Mouse (Mus musculus) heart, adult 2 months (tissue): ENCODE data around the gene Dera. TPM values are rescaled to one million over a fixed set of nuclear protein-coding genes. Genes with fewer than 3 reads are reported as not detected.

Source experiments
- DNase-seq, 2 experiments: peaks; one replicate each; pipeline ENCODE4 v3.0.0; 2021
- H3K27ac ChIP-seq: fragments of 200-600 bp; 2 replicates; pipeline ENCODE4 v1.8.1; 2022
- H3K27me3 ChIP-seq: fragments of 200-500 bp; 2 replicates; pipeline ENCODE4 v1.6.1; 2012; ENCODE audit warnings: mild to moderate bottlenecking, low read length, inconsistent platforms, mixed read lengths; ENCODE audit not compliant: control insufficient read depth, insufficient read depth
- H3K36me3 ChIP-seq: fragments of 200-500 bp; 2 replicates; pipeline ENCODE4 v1.6.1; 2012; ENCODE audit warnings: low read length, inconsistent platforms; ENCODE audit not compliant: control insufficient read depth, insufficient read depth
- H3K4me1 ChIP-seq: fragments of 200-500 bp; 2 replicates; pipeline ENCODE4 v1.6.1; 2011; ENCODE audit warnings: low read length; ENCODE audit not compliant: control insufficient read depth, insufficient read depth
- H3K4me3 ChIP-seq: fragments of 200-600 bp; 2 replicates; pipeline ENCODE4 v1.8.1; 2022
- H3K79me2 ChIP-seq: fragments of 200-500 bp; replicated peaks from 2 replicates; pipeline ENCODE4 v1.6.1; 2012; ENCODE audit warnings: mild to moderate bottlenecking, inconsistent platforms, low read length, moderate library complexity, mixed read lengths; ENCODE audit not compliant: control insufficient read depth, insufficient read depth
- H3K9ac ChIP-seq: fragments of 200-500 bp; 2 replicates; pipeline ENCODE4 v1.6.1; 2012; ENCODE audit warnings: low read depth, mild to moderate bottlenecking, control low read depth, inconsistent platforms, low read length, mixed read lengths
- CTCF ChIP-seq: fragments of 200-600 bp; IDR thresholded peaks from 2 replicates; pipeline ENCODE4 v1.8.1; 2022; ENCODE audit warnings: antibody characterized with exemption, mild to moderate bottlenecking, moderate library complexity
- EP300 ChIP-seq: fragments of 200-500 bp; IDR thresholded peaks from 2 replicates; pipeline ENCODE4 v1.6.1; 2011; ENCODE audit warnings: low read depth, low read length, control low read depth; ENCODE audit not compliant: insufficient read depth
- POLR2A ChIP-seq: fragments of 200-500 bp; IDR thresholded peaks from 2 replicates; pipeline ENCODE4 v1.6.1; 2011; ENCODE audit warnings: mild to moderate bottlenecking, low read depth, low read length, control low read depth; ENCODE audit not compliant: insufficient read depth
- WGBS: fragments of 180-500 bp; shearing (Covaris S2); methylation state at CpG from one replicate; pipeline ENCODE4 v1.1.7; 2018; 5-methylcytosine and 5-hydroxymethylcytosine counted together
- intact Hi-C: fragments of 180-260 bp; cut with DNase I; formaldehyde crosslinking; loops from one replicate; pipeline ENCODE4 v1.15.1; 2025
- polyA plus RNA-seq: library from polyadenylated mRNA; depleted of rRNA; stranded (reverse); fragments of >200 nt; gene quantifications from 2 replicates; pipeline ENCODE4 v1.2.3, GENCODE M21; 2012
- total RNA-seq, 2 experiments: library from RNA; stranded (reverse); gene quantifications; 2 replicates each; pipeline ENCODE4 v1.2.3; 2021

Gene Dera
- total and polyA plus RNA-seq, 3 experiments, result 3.0 to 4.6 (median 4.1) TPM

DNA sequence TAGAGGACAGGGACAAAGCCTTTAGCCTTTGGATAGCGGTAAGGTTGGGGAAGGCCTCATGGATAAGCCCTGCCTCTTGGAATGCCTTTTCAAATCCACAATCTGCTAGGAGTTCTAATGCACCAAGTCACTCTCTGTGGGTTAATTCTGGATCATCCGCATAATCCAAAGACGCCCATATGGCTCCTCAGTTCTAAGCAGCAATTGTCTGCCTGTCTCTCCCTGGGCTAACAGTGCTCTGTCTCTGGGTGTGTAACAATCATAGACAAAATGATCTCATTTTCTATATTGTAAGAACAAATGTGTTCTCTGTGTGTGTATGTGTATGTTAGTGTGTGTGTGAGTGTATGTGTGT, 41.1 kb upstream of the Dera start:
- H3K9ac ChIP-seq, result no peak overlapping the region
- peaks cover 1% of the 10 kb centered on the region for H3K4me1 ChIP-seq
- no peaks in the 10 kb centered on the region for H3K79me2 ChIP-seq
- TF ChIP-seq EP300 (no peak), POLR2A (no peak), CTCF (no peak)
- intact Hi-C loops, result no loop called here
- H3K36me3 ChIP-seq, result no peaks in the 10 kb centered on the region
- no peak overlapping the region for H3K4me3 ChIP-seq
- no peaks in the 10 kb centered on the region for H3K27me3 ChIP-seq
- no peak for DNase-seq
- no peak overlapping the region; the same call in 1 of the 2 replicates for H3K27ac ChIP-seq
- 86% methylated on average over 3 of the region's 3 CpGs for WGBS

DNA sequence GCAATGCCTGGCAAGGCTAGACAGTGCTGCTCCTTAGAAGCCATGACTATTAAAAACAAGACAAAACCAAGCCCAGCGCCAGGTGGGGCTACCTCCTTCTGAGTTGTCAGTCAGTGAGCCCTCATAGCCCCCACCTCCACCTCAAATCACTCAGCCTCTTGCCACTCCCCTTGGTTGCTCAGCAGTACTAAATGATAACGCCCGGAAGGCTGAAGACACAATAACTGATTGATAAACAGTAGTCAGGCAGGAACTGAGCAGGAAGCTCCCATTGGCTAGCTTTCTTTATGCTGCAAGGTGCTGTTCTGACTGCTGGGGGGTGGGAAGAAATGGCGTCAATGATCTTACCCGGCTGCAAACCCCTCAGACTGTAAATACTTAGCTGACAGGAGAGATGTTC, 37.5 kb upstream of the Dera start:
- Histone ChIP-seq H3K4me3 (no peak overlapping the region), H3K9ac (no peak overlapping the region), H3K27me3 (no peaks in the 10 kb centered on the region), H3K4me1 (no peaks in the 10 kb centered on the region), H3K36me3 (no peaks in the 10 kb centered on the region), H3K27ac (no peak overlapping the region), H3K79me2 (no peaks in the 10 kb centered on the region)
- WGBS, result 48% methylated on average over 5 of the region's 5 CpGs
- TF ChIP-seq CTCF (no peak), EP300 (no peak), POLR2A (no peak)
- no peak for DNase-seq
- intact Hi-C loops, result no loop called here

DNA sequence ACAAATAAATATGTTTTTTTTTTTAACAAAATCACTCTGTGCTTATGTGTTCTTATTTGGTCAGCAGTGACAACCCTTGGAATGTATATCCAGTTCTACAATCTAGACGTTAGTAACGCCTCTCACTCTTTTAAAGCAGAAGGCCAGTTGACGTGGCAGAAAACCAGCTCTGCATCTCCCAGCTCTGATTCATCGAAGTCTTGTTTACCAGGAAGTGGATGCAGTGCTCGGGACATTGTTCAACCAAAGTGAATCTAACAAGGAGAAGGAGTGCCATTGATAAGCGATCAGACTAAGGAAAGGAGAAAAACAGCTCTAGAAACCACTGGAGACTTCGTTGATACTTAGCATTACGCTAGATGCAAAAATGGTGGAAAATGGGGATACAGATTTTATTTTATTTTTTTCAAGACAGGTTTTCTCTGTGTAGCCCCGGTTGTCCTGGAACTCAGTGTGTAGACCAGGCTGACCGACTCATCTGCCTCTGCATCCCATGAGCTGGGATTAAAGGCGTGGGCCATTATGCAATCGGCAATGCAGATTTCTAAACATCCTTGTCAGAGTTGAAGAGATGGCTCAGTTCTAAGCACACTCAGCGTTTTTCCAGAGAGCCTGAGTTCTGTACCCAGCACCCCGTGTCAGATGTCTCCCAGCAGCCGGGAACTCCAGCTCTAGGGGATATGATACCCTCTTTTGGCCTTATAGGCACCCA, 32.0 kb upstream of the Dera start:
- no peak overlapping the region for H3K9ac ChIP-seq
- no peaks in the 10 kb centered on the region for H3K36me3 ChIP-seq
- no peak for TF ChIP-seq CTCF
- no peak for TF ChIP-seq EP300
- TF ChIP-seq POLR2A, result no peak
- intact Hi-C loops, result loop anchor here (2.0 to 5.0 kb wide), 3 partner anchors 60 to 516 kb away; no protein-coding TSS in a partner anchor
- WGBS, result 63% methylated on average over 15 of the region's 15 CpGs
- DNase-seq, result no peak
- H3K79me2 ChIP-seq, result no peaks in the 10 kb centered on the region
- no peaks in the 10 kb centered on the region for H3K27me3 ChIP-seq
- no peak overlapping the region for H3K4me3 ChIP-seq
- H3K27ac ChIP-seq, result no peak overlapping the region
- H3K4me1 ChIP-seq, result no peaks in the 10 kb centered on the region

DNA sequence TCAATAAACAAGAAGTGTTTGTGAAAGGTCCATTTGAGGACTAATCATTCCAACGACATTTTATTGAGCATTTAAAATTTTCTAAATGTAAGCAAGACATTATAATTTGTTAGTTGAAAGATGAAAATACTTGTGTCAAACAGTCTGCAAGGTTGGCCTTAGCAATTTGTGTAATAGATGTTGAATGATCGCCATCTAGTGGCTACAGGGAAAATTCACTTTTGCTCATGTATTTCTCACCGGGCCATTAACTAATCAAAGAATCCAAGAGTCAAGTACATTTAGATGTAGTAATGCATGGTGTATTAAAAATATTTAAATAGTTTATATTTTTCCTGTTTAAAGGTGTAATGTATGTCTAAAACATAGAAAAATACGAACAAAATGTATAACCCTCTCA, 30.4 kb upstream of the Dera start:
- no peaks in the 10 kb centered on the region for H3K79me2 ChIP-seq
- no peak for DNase-seq
- H3K27me3 ChIP-seq, result no peaks in the 10 kb centered on the region
- no peak overlapping the region for H3K4me3 ChIP-seq
- H3K4me1 ChIP-seq, result no peaks in the 10 kb centered on the region
- intact Hi-C loops, result loop anchor here (1.0 to 5.0 kb wide), 5 partner anchors 62 to 517 kb away; no protein-coding TSS in a partner anchor
- 2% methylated on average over 4 of the region's 4 CpGs for WGBS
- no peaks in the 10 kb centered on the region for H3K36me3 ChIP-seq
- TF ChIP-seq POLR2A (no peak), CTCF (peak; percentile 89)
- H3K9ac ChIP-seq, result no peak overlapping the region
- H3K27ac ChIP-seq, result no peak overlapping the region

DNA sequence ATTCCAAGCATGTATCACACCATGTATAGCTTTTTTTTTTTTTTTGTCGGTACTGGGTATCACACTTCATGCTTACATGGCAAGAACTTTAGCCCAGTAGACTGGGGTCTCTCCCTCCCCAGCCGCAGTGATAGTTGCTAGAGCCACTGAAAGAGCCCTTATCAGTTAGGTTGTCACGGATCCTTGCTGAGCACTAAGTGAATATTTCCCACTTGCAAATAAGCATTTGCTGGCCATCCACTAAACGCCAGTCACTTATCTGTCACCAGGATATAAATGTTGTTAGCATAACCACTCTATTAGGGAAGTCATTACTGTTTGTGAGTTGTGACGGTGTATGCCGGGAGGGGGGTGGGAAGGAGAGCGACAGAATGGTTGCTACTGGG, 19.9 kb upstream of the Dera start:
- Histone ChIP-seq H3K27ac (peak overlapping the region; percentile 82), H3K36me3 (no peaks in the 10 kb centered on the region; the same call in none of the 2 replicates), H3K79me2 (peaks cover 11% of the 10 kb centered on the region; the same call in 1 of the 2 replicates), H3K27me3 (no peaks in the 10 kb centered on the region), H3K4me1 (peaks cover 4% of the 10 kb centered on the region), H3K9ac (peak overlapping the region; percentile 71), H3K4me3 (peak overlapping the region; percentile 69)
- intact Hi-C loops, result no loop called here
- TF ChIP-seq POLR2A, result no peak
- TF ChIP-seq CTCF, result no peak
- TF ChIP-seq EP300, result no peak
- WGBS, result 2% methylated on average over 7 of the region's 7 CpGs
- no peak for DNase-seq

DNA sequence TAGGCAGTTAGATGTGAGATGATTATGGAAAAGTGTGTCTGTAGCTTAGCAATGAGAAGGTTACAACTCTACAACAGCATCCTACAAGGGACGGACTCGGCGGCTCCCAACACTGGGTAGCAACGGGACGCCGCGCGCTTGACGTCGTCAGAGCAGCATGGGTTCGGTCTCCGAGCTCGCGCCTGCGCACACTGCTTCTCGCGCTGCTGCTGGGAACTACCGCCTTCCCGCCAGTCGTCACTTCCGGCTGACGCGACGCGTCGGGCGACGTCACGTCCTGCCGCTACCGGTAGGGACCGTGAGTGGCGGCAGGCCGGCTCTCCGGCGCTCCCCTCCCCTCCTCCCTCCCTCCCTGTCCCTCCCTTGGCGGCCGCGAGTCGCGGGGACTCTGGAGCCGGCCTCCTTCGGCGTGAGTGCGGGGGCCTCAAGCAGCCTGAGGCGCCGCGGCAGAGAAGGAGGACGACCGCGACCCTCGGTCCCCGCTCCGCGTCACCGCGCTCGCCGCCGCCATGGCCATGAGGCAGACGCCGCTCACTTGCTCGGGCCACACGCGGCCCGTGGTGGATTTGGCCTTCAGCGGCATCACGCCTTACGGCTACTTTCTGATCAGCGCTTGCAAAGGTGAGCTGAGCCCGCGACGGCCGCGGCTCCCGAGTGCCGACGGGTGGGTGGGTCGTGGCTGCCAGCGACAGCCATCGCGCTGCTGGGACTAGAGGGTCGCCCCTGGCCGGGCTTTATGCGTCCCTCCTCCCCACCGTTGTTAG, 19.3 kb upstream of the Dera start, which contains the start of gene Strap:
Gene Strap (plus strand): TSS at position 233 of the 764 bp plus-strand sequence.
- TF ChIP-seq POLR2A (peak; percentile 95), CTCF (no peak), EP300 (0 out of 2 replicates have a peak, but pooled peaks have one; percentile 29)
- Histone ChIP-seq H3K36me3 (peaks cover 2% of the 10 kb centered on the region), H3K27me3 (no peaks in the 10 kb centered on the region), H3K4me3 (peak within 1 kb of the TSS; percentile 69), H3K27ac (peak within 1 kb of the TSS; percentile 82), H3K79me2 (peaks cover 11% of the 10 kb centered on the region; the same call in 1 of the 2 replicates), H3K9ac (peak within 1 kb of the TSS; percentile 88), H3K4me1 (peaks cover 4% of the 10 kb centered on the region)
- intact Hi-C loops, result no loop called here
- DNase-seq, result peak; percentile 94 to 95
- WGBS, result under 1% methylated on average over 76 of the region's 86 CpGs
